Mouse (Mus musculus): ENCODE results near the gene BC003965. TPM values are rescaled to one million over a fixed set of nuclear protein-coding genes. Genes with fewer than 3 reads are reported as not detected.

BC003965 gene
- total and polyA plus RNA-seq, 2 experiments from 2014 or later = 17.9 to 30.3 TPM

DNA sequence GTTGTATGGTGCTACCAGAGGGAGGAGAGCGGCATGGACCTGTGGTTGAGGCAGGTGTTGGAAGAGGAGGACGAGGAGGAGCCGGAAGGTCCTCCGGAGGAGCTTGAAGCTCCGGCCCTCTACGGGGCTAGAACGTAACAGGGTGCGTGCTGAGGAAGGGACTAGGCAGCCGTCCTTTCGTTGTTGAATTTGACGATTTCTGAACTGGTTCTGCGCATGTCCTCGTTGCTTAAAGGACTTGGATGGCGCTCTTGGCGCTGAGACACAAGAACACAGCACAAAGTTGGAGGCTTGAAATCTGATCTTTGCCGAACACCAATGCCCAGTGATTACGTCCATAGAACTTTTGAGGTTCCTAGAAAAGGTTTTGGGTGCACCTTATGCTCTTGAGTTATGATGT lies 607 bp downstream of the BC003965 start:
- H3K4me1 ChIP-seq (ENCODE audit: insufficient read depth, low read length) = peaks cover 12% of the 10 kb centered on the region
- H3K27ac ChIP-seq (ENCODE audit: low read depth, low read length) = peak overlapping the region; percentile 99
- 10% methylated on average over 17 of the region's 17 CpGs for WGBS
- H3K9me3 ChIP-seq (ENCODE audit: low read length) = no peaks in the 10 kb centered on the region
- H3K4me2 ChIP-seq (ENCODE audit: low read depth, low read length, poor library complexity, severe bottlenecking) = peak overlapping the region; percentile 94
- peak overlapping the region; percentile 85 for H3K4me3 ChIP-seq (ENCODE audit: low read depth, low read length)
- H3K27me3 ChIP-seq (ENCODE audit: insufficient read depth, low read length) = no peaks in the 10 kb centered on the region
- DNase-seq (ENCODE audit: low spot score) = no peak
- TF ChIP-seq CTCF (IDR thresholded peaks at IDR 0.05) = no peak
- no peaks in the 10 kb centered on the region for H3K36me3 ChIP-seq (ENCODE audit: insufficient read depth, low read length)
- peak; percentile 9; the same call in 1 of the 2 replicates for ATAC-seq (ENCODE audit: low FRiP score)
- peak overlapping the region; percentile 75 for H3K9ac ChIP-seq (replicated peaks; ENCODE audit: low read length, poor library complexity, severe bottlenecking)

DNA sequence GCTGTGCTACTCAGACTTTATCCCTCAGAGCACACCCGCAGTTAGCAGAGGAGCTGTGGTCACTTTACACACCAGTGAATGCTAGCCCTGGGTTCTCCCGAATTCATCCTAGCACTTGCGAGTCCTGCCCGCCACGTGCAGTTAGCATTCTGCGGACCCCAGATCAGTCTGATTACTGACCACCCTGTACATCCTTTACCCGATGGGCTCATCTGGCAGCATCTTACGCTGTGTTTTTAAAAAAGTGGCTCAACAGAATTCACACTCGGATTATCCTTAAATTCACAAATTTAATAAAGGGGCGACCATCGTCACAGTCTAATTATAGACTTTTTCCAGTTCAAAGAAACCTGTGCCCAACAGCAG lies 3.4 kb downstream of the BC003965 start:
- peak overlapping the region; percentile 58; the same call in 1 of the 2 replicates for H3K27ac ChIP-seq (ENCODE audit: low read depth, low read length)
- 7% methylated on average over 11 of the region's 11 CpGs for WGBS
- peak overlapping the region; percentile 88 for H3K4me2 ChIP-seq (ENCODE audit: low read depth, low read length, poor library complexity, severe bottlenecking)
- H3K4me3 ChIP-seq (ENCODE audit: low read depth, low read length) = peak overlapping the region; percentile 98
- H3K36me3 ChIP-seq (ENCODE audit: insufficient read depth, low read length) = peaks cover 3% of the 10 kb centered on the region; the same call in 1 of the 2 replicates
- no peak for DNase-seq (ENCODE audit: low spot score)
- peaks cover 12% of the 10 kb centered on the region for H3K4me1 ChIP-seq (ENCODE audit: insufficient read depth, low read length)
- ATAC-seq (ENCODE audit: low FRiP score) = no peak
- no peak for TF ChIP-seq CTCF (IDR thresholded peaks at IDR 0.05)
- H3K27me3 ChIP-seq (ENCODE audit: insufficient read depth, low read length) = no peaks in the 10 kb centered on the region
- peak overlapping the region; percentile 94; the same call in 1 of the 2 replicates for H3K9ac ChIP-seq (replicated peaks; ENCODE audit: low read length, poor library complexity, severe bottlenecking)
- H3K9me3 ChIP-seq (ENCODE audit: low read length) = no peaks in the 10 kb centered on the region

DNA sequence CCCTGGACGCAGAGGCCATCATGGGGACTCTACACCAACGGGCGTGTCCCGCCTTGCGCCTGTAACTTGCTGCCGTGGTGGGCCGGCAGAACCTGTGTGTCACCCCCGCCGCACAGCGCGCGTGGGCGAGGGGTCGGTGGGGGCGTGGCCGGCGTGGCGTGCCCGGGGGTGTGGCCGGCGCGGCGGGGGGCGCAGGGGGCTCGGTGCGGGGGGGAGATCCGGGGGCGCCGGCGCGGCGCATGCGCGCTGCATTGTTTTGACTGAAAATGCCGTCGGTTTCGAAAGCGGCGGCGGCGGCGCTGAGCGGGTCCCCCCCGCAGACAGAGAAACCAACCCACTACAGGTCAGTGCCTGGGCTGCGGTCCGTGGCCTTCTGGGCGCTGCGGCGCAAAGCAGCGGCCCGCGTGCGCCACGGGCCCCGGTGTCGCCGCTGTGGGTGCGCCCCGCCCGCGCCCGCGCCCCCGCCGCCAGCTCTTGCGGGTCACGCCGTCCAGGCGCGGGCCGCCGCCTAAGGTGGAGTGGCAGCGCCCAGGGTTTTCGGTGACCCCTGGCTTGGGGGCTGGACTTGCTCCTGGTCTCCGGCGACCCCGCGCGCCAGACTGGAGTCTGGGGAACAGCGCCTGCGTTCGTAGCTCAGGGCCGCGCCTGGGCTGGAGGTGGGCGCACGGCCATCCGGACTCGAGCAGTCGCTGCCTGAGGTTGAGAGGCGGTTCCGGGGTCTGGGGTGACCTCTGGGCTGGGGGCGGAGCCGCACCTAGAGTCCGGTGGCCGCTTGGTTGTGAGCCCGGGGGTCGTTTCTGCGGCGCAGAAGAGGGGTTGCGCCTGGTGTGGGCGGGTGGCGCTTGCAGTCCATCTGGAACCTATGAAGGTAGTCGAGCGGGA lies 4.0 kb downstream of the BC003965 start, which contains the start of gene Unkl:
Gene Unkl, plus strand, starts transcription at position 248 of the 882 bp plus-strand sequence.
- WGBS = under 1% methylated on average over 84 of the region's 104 CpGs

DNA sequence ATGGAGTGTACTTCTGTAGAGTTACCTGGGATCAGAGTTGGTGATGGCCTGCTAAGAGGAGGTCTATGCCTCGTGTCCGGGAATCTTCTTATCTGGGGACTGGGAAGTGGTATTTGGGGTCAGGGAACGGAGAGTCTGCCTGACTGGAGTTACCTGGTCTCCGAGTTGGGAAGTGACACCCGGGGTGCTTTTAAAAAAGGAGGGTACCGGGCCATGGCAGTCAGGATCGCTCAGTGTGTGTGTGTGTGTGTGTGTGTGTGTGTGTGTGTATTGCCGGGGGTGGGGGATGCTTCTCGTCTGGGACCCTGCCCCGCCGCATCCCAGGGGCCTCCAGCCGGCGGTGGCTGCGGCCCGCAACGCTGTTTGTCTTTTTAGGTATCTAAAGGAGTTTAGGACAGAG lies 4.7 kb downstream of the BC003965 start:
- H3K9ac ChIP-seq (replicated peaks; ENCODE audit: low read length, poor library complexity, severe bottlenecking) = peak overlapping the region; percentile 94
- DNase-seq (ENCODE audit: low spot score) = no peak
- H3K4me3 ChIP-seq (ENCODE audit: low read depth, low read length) = peak overlapping the region; percentile 98
- H3K27me3 ChIP-seq (ENCODE audit: insufficient read depth, low read length) = no peaks in the 10 kb centered on the region
- 6% methylated on average over 12 of the region's 16 CpGs for WGBS
- H3K4me2 ChIP-seq (ENCODE audit: low read depth, low read length, poor library complexity, severe bottlenecking) = peak overlapping the region; percentile 88
- H3K27ac ChIP-seq (ENCODE audit: low read depth, low read length) = no peak overlapping the region
- TF ChIP-seq CTCF (IDR thresholded peaks at IDR 0.05) = no peak
- H3K9me3 ChIP-seq (ENCODE audit: low read length) = no peaks in the 10 kb centered on the region
- H3K36me3 ChIP-seq (ENCODE audit: insufficient read depth, low read length) = peaks cover 11% of the 10 kb centered on the region
- ATAC-seq (ENCODE audit: low FRiP score) = no peak
- H3K4me1 ChIP-seq (ENCODE audit: insufficient read depth, low read length) = peaks cover 12% of the 10 kb centered on the region

More for the DNA sequence above, 4.0 kb downstream of the BC003965 start, which contains the start of gene Unkl:
- H3K27ac ChIP-seq (ENCODE audit: low read depth, low read length) = peak within 1 kb of the TSS; percentile 58; the same call in 1 of the 2 replicates
- ATAC-seq (ENCODE audit: low FRiP score) = peak; percentile 24
- H3K4me1 ChIP-seq (ENCODE audit: insufficient read depth, low read length) = peaks cover 12% of the 10 kb centered on the region
- no peaks in the 10 kb centered on the region for H3K27me3 ChIP-seq (ENCODE audit: insufficient read depth, low read length)
- H3K4me3 ChIP-seq (ENCODE audit: low read depth, low read length) = peak within 1 kb of the TSS; percentile 98
- H3K4me2 ChIP-seq (ENCODE audit: low read depth, low read length, poor library complexity, severe bottlenecking) = peak within 1 kb of the TSS; percentile 88
- TF ChIP-seq CTCF (IDR thresholded peaks at IDR 0.05) = no peak
- DNase-seq (ENCODE audit: low spot score) = peak; percentile 71
- no peaks in the 10 kb centered on the region for H3K9me3 ChIP-seq (ENCODE audit: low read length)
- peaks cover 5% of the 10 kb centered on the region; the same call in 1 of the 2 replicates for H3K36me3 ChIP-seq (ENCODE audit: insufficient read depth, low read length)
- peak within 1 kb of the TSS; percentile 94 for H3K9ac ChIP-seq (replicated peaks; ENCODE audit: low read length, poor library complexity, severe bottlenecking)

DNA sequence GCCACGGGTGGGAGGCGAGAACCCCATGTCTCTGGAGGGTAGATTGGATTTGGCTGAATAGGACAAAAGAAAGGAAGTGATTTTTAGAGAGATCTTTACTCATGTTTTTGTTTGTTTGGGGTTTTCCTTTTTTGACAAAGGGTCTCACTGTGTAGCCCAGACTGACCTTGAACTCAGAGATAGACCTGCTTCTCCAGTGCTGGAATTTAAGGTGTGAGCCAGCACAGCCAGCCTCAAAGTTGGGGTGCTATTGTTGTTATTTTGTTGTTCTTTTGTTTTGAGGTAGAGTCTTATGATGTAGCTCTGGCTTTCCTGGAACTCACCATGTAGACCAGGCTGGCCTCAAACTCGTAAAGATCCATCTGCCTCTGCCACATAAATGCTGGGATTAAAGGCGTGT lies 18.0 kb downstream of the BC003965 start:
- Histone ChIP-seq H3K9me3 (ENCODE audit: low read length) (no peaks in the 10 kb centered on the region), H3K4me1 (ENCODE audit: insufficient read depth, low read length) (no peaks in the 10 kb centered on the region), H3K36me3 (ENCODE audit: insufficient read depth, low read length) (peaks cover 61% of the 10 kb centered on the region), H3K4me2 (ENCODE audit: low read depth, low read length, poor library complexity, severe bottlenecking) (no peak overlapping the region), H3K27me3 (ENCODE audit: insufficient read depth, low read length) (no peaks in the 10 kb centered on the region), H3K27ac (ENCODE audit: low read depth, low read length) (no peak overlapping the region), H3K9ac (replicated peaks; ENCODE audit: low read length, poor library complexity, severe bottlenecking) (no peak overlapping the region), H3K4me3 (ENCODE audit: low read depth, low read length) (no peak overlapping the region)
- no peak for DNase-seq (ENCODE audit: low spot score)
- WGBS = 92% methylated on average over 4 of the region's 4 CpGs
- TF ChIP-seq CTCF (IDR thresholded peaks at IDR 0.05) = no peak
- no peak for ATAC-seq (ENCODE audit: low FRiP score)

DNA sequence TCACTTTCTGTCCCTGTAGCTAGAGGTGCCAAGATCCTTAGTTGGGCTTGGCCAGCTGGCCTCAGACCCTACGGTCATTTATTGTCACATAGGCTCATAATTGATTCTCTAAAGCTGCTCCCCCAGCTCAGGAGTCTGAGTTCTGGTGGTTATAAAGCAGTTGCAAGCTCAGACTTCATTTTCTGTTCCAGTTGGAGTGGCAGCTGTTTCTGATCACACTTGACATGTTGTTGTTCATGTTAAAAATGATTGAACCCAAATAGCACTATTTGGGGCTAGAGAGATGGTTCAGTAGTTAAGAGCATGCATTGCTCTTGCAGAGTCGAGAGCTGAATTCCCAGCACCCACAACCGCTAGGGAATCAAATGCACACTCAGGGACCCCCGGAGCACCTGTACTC lies 25.7 kb downstream of the BC003965 start:
- Histone ChIP-seq H3K27ac (ENCODE audit: low read depth, low read length) (no peak overlapping the region), H3K4me2 (ENCODE audit: low read depth, low read length, poor library complexity, severe bottlenecking) (no peak overlapping the region), H3K27me3 (ENCODE audit: insufficient read depth, low read length) (no peaks in the 10 kb centered on the region), H3K4me3 (ENCODE audit: low read depth, low read length) (no peak overlapping the region), H3K9me3 (ENCODE audit: low read length) (no peaks in the 10 kb centered on the region), H3K4me1 (ENCODE audit: insufficient read depth, low read length) (no peaks in the 10 kb centered on the region), H3K9ac (replicated peaks; ENCODE audit: low read length, poor library complexity, severe bottlenecking) (no peak overlapping the region), H3K36me3 (ENCODE audit: insufficient read depth, low read length) (peaks cover 75% of the 10 kb centered on the region)
- TF ChIP-seq CTCF (IDR thresholded peaks at IDR 0.05) = no peak
- ATAC-seq (ENCODE audit: low FRiP score) = no peak
- no peak for DNase-seq (ENCODE audit: low spot score)
- WGBS = over 99% methylated on average over 4 of the region's 4 CpGs
